ENCODE assay signal across 8 mouse cellular contexts in genomic region chr2:30463341-30463761, GRCm38 (mm10). TPM values are rescaled to one million over a fixed set of nuclear protein-coding genes. Genes with fewer than 3 reads are reported as not detected.
A peak's percentile ranks its signal among the peaks of the same experiment; 100 is the strongest.
DNase-seq lines count a peak whose midpoint lies in the region; ATAC-seq lines count a peak whose summit lies in the region.

No protein-coding gene starts in this region.

- ATAC-seq in forebrain, embryonic 13.5 days: no peak
- ATAC-seq in midbrain, embryonic 11.5 days (ENCODE audit: low FRiP score): no peak
- ATAC-seq in frontal cortex, adult (ENCODE audit: low TSS enrichment): no peak

- H3K27me3 ChIP-seq in forebrain, embryonic 13.5 days: no peaks in the 10 kb centered on the region
- H3K27me3 ChIP-seq in midbrain, embryonic 11.5 days (ENCODE audit: control insufficient read depth, insufficient read depth, low read length): peaks cover 2% of the 10 kb centered on the region; the same call in 1 of the 2 replicates

- no peaks in the 10 kb centered on the region for H3K36me3 ChIP-seq in forebrain, embryonic 13.5 days (ENCODE audit: poor library complexity, severe bottlenecking)
- H3K36me3 ChIP-seq in midbrain, embryonic 11.5 days (ENCODE audit: control insufficient read depth, insufficient read depth, low read length): no peaks in the 10 kb centered on the region

- H3K4me3 ChIP-seq in forebrain, embryonic 13.5 days: no peak overlapping the region
- no peak overlapping the region for H3K4me3 ChIP-seq in midbrain, embryonic 11.5 days (ENCODE audit: low read depth, low read length)

- DNase-seq in heart, adult 11 months: peak; percentile 93
- no peak for DNase-seq in heart, postnatal 36 days
- DNase-seq in kidney, postnatal 25 days: peak; percentile 69 to 86
- DNase-seq in midbrain, embryonic 11.5 days (ENCODE audit: low spot score, missing footprints): no peak
- DNase-seq in adrenal gland, adult 18-20 months (ENCODE audit: low spot score in 2 of 2): no peak
- DNase-seq in ovary, adult 18-20 months (ENCODE audit: low spot score): no peak

- no peaks in the 10 kb centered on the region for H3K9me3 ChIP-seq in forebrain, embryonic 13.5 days (replicated peaks)
- no peaks in the 10 kb centered on the region for H3K9me3 ChIP-seq in midbrain, embryonic 11.5 days (ENCODE audit: control insufficient read depth, low read length)

- H3K27ac ChIP-seq in forebrain, embryonic 13.5 days: peak overlapping the region; percentile 35
- H3K27ac ChIP-seq in midbrain, embryonic 11.5 days (ENCODE audit: low read depth, low read length): no peak overlapping the region

- intact Hi-C loops in heart, postnatal 36 days (cut with DNase I): no loop called here

- peaks cover 15% of the 10 kb centered on the region for H3K4me1 ChIP-seq in forebrain, embryonic 13.5 days
- peaks cover 8% of the 10 kb centered on the region for H3K4me1 ChIP-seq in midbrain, embryonic 11.5 days (ENCODE audit: control insufficient read depth, insufficient read depth, low read length)

- H3K9ac ChIP-seq in forebrain, embryonic 13.5 days: peak overlapping the region; percentile 50; the same call in 1 of the 2 replicates
- H3K9ac ChIP-seq in midbrain, embryonic 11.5 days (ENCODE audit: low read length): peak overlapping the region; percentile 31; the same call in 1 of the 2 replicates

- peak overlapping the region; percentile 54 for H3K4me2 ChIP-seq in forebrain, embryonic 13.5 days
- H3K4me2 ChIP-seq in midbrain, embryonic 11.5 days: peak overlapping the region; percentile 31; the same call in 1 of the 2 replicates

- WGBS in forebrain, embryonic 13.5 days: 27% methylated on average over 5 of the region's 5 CpGs
- 26% methylated on average over 5 of the region's 5 CpGs for WGBS in midbrain, embryonic 11.5 days

RNA-seq across cellular contexts. Expression of gene Ier5l, which starts 10.7 kb away (rescaled TPM):
- total RNA-seq in heart, postnatal 36 days (2021): 1 to 10 TPM; 4.6 to 5.6 TPM
- polyA plus RNA-seq in forebrain, embryonic 13.5 days (2015; fragmentation: Nextera tagmentation; extraction: Ambion mirVana): 1.7 and 2.6 TPM in 2 replicates
- 4.9 and 5.0 TPM in 2 replicates for polyA plus RNA-seq in midbrain, embryonic 11.5 days (2014; fragmentation: Nextera tagmentation; extraction: Ambion mirVana)
- 1 to 10 TPM; 3.1 to 5.1 TPM for total RNA-seq in adrenal gland, adult 18-20 months (2021)

RNA-seq across cellular contexts. Expression of gene Ptpa, which starts 47.5 kb away (rescaled TPM):
- total RNA-seq in heart, postnatal 36 days (2021): 10 to 100 TPM; 82.9 to 85.1 TPM
- 126 and 141 TPM in 2 replicates for polyA plus RNA-seq in forebrain, embryonic 13.5 days (2015; fragmentation: Nextera tagmentation; extraction: Ambion mirVana)
- 50.7 and 54.3 TPM in 2 replicates for polyA plus RNA-seq in midbrain, embryonic 11.5 days (2014; fragmentation: Nextera tagmentation; extraction: Ambion mirVana)
- total RNA-seq in adrenal gland, adult 18-20 months (2021): 100 to 1,000 TPM; 134 to 138 TPM

RNA-seq across cellular contexts. Expression of gene Crat, which starts 47.7 kb away (rescaled TPM):
- 100 to 1,000 TPM; 496 to 534 TPM for total RNA-seq in heart, postnatal 36 days (2021)
- polyA plus RNA-seq in forebrain, embryonic 13.5 days (2015; fragmentation: Nextera tagmentation; extraction: Ambion mirVana): 16.3 and 21.0 TPM in 2 replicates
- polyA plus RNA-seq in midbrain, embryonic 11.5 days (2014; fragmentation: Nextera tagmentation; extraction: Ambion mirVana): 23.7 and 24.2 TPM in 2 replicates
- total RNA-seq in adrenal gland, adult 18-20 months (2021): 100 to 1,000 TPM; 175 to 243 TPM

Comparison
In these comparisons a context has a peak if more than half of its experiments do, and no peak if none do; other contexts are left out.
1. DNase-seq: peak in heart, adult 11 months (single experiment) and kidney, postnatal 25 days (2 of 2); none in heart, postnatal 36 days (0 of 2), midbrain, embryonic 11.5 days (single experiment), adrenal gland, adult 18-20 months (0 of 2) and ovary, adult 18-20 months (single experiment).